Mouse (Mus musculus): ENCODE results near the gene Ppp4r1. TPM values are rescaled to one million over a fixed set of nuclear protein-coding genes. Genes with fewer than 3 reads are reported as not detected.

Gene Ppp4r1
- 17.9 and 18.1 TPM in 2 replicates for polyA plus RNA-seq (2016; fragmentation: Nextera tagmentation; extraction: Ambion mirVana)

- WGBS (ENCODE audit: insufficient replicate concordance): 3% methylated on average over 69 of the region's 81 CpGs
- H3K36me3 ChIP-seq: peaks cover 24% of the 10 kb centered on the region
- ATAC-seq: peak; percentile 85
- H3K27ac ChIP-seq: peak within 1 kb of the TSS; percentile 86
- H3K4me3 ChIP-seq: peak within 1 kb of the TSS; percentile 87
- peak within 1 kb of the TSS; percentile 93 for H3K9ac ChIP-seq
- H3K4me1 ChIP-seq: peaks cover 33% of the 10 kb centered on the region
- no peaks in the 10 kb centered on the region for H3K9me3 ChIP-seq (replicated peaks)
- H3K4me2 ChIP-seq: peak within 1 kb of the TSS; percentile 90
- no peaks in the 10 kb centered on the region for H3K27me3 ChIP-seq (replicated peaks)
These were observed at the start of gene Ppp4r1 for GRCm38 (mm10) chr17:65782551-65783141. Gene Ppp4r1, plus strand, starts transcription at chr17:65782573.

- ATAC-seq: no peak
- H3K4me1 ChIP-seq: no peaks in the 10 kb centered on the region
- no peak overlapping the region for H3K4me3 ChIP-seq
- no peak overlapping the region for H3K27ac ChIP-seq
- no peaks in the 10 kb centered on the region for H3K9me3 ChIP-seq (replicated peaks)
- no peak overlapping the region for H3K9ac ChIP-seq
- H3K4me2 ChIP-seq: no peak overlapping the region
- WGBS (ENCODE audit: insufficient replicate concordance): 55% methylated on average over 4 of the region's 4 CpGs
- no peaks in the 10 kb centered on the region for H3K27me3 ChIP-seq (replicated peaks)
- no peaks in the 10 kb centered on the region for H3K36me3 ChIP-seq
These were observed 49.7 kb upstream of the Ppp4r1 start for GRCm38 (mm10) chr17:65732666-65733065.

GRCm38 (mm10) chr17:65735088-65735487 lies 47.3 kb upstream of the Ppp4r1 start:
- Histone ChIP-seq H3K27ac (no peak overlapping the region), H3K4me3 (no peak overlapping the region), H3K4me2 (no peak overlapping the region), H3K9me3 (replicated peaks) (no peaks in the 10 kb centered on the region), H3K27me3 (replicated peaks) (no peaks in the 10 kb centered on the region), H3K4me1 (no peaks in the 10 kb centered on the region), H3K9ac (no peak overlapping the region), H3K36me3 (no peaks in the 10 kb centered on the region)
- ATAC-seq: no peak
- 65% methylated on average over 2 of the region's 2 CpGs for WGBS (ENCODE audit: insufficient replicate concordance)

- Histone ChIP-seq H3K27me3 (replicated peaks) (no peaks in the 10 kb centered on the region), H3K4me1 (no peaks in the 10 kb centered on the region), H3K9me3 (replicated peaks) (no peaks in the 10 kb centered on the region), H3K9ac (no peak overlapping the region), H3K36me3 (no peaks in the 10 kb centered on the region), H3K27ac (no peak overlapping the region), H3K4me2 (no peak overlapping the region), H3K4me3 (no peak overlapping the region)
- WGBS (ENCODE audit: insufficient replicate concordance): 43% methylated on average over 5 of the region's 5 CpGs
- ATAC-seq: no peak
These were observed 45.2 kb upstream of the Ppp4r1 start for GRCm38 (mm10) chr17:65737175-65737574.

- H3K27me3 ChIP-seq (replicated peaks): no peaks in the 10 kb centered on the region
- no peaks in the 10 kb centered on the region for H3K4me1 ChIP-seq
- H3K4me2 ChIP-seq: no peak overlapping the region
- 0 out of 2 replicates have a peak, but pooled peaks have one; percentile 49 for ATAC-seq
- H3K9ac ChIP-seq: no peak overlapping the region
- 0 out of 2 replicates have a peak overlapping the region, but pooled peaks have one; percentile 4 for H3K27ac ChIP-seq
- no peaks in the 10 kb centered on the region for H3K9me3 ChIP-seq (replicated peaks)
- WGBS (ENCODE audit: insufficient replicate concordance): 46% methylated on average over 6 of the region's 6 CpGs
- H3K36me3 ChIP-seq: no peaks in the 10 kb centered on the region
- H3K4me3 ChIP-seq: no peak overlapping the region
These were observed 44.8 kb upstream of the Ppp4r1 start for GRCm38 (mm10) chr17:65737622-65738021.

- no peak overlapping the region for H3K9ac ChIP-seq
- H3K27ac ChIP-seq: no peak overlapping the region
- H3K4me3 ChIP-seq: no peak overlapping the region
- H3K27me3 ChIP-seq (replicated peaks): no peaks in the 10 kb centered on the region
- H3K4me1 ChIP-seq: no peaks in the 10 kb centered on the region
- WGBS (ENCODE audit: insufficient replicate concordance): 60% methylated on average over 15 of the region's 15 CpGs
- no peak overlapping the region for H3K4me2 ChIP-seq
- ATAC-seq: no peak
- H3K36me3 ChIP-seq: no peaks in the 10 kb centered on the region
- H3K9me3 ChIP-seq (replicated peaks): no peaks in the 10 kb centered on the region
These were observed 42.3 kb upstream of the Ppp4r1 start for GRCm38 (mm10) chr17:65739874-65740725.

- no peaks in the 10 kb centered on the region for H3K4me1 ChIP-seq
- no peaks in the 10 kb centered on the region for H3K36me3 ChIP-seq
- WGBS (ENCODE audit: insufficient replicate concordance): 66% methylated on average over 4 of the region's 4 CpGs
- no peak overlapping the region for H3K4me3 ChIP-seq
- ATAC-seq: no peak
- H3K27me3 ChIP-seq (replicated peaks): no peaks in the 10 kb centered on the region
- no peaks in the 10 kb centered on the region for H3K9me3 ChIP-seq (replicated peaks)
- no peak overlapping the region for H3K27ac ChIP-seq
- H3K9ac ChIP-seq: no peak overlapping the region
- no peak overlapping the region for H3K4me2 ChIP-seq
These were observed 40.8 kb upstream of the Ppp4r1 start for GRCm38 (mm10) chr17:65741565-65741964.

GRCm38 (mm10) chr17:65742245-65742905 lies 40.0 kb upstream of the Ppp4r1 start:
- Histone ChIP-seq H3K36me3 (no peaks in the 10 kb centered on the region), H3K27ac (no peak overlapping the region), H3K4me2 (no peak overlapping the region), H3K4me1 (no peaks in the 10 kb centered on the region), H3K27me3 (replicated peaks) (no peaks in the 10 kb centered on the region), H3K9ac (no peak overlapping the region), H3K4me3 (no peak overlapping the region), H3K9me3 (replicated peaks) (no peaks in the 10 kb centered on the region)
- WGBS (ENCODE audit: insufficient replicate concordance): 73% methylated on average over 10 of the region's 10 CpGs
- no peak for ATAC-seq

GRCm38 (mm10) chr17:65742969-65743368 lies 39.4 kb upstream of the Ppp4r1 start:
- 71% methylated on average over 4 of the region's 4 CpGs for WGBS (ENCODE audit: insufficient replicate concordance)
- Histone ChIP-seq H3K4me1 (no peaks in the 10 kb centered on the region), H3K27ac (no peak overlapping the region)

GRCm38 (mm10) chr17:65743664-65744330 lies 38.6 kb upstream of the Ppp4r1 start:
- Histone ChIP-seq H3K4me1 (no peaks in the 10 kb centered on the region), H3K27me3 (replicated peaks) (no peaks in the 10 kb centered on the region), H3K9ac (no peak overlapping the region), H3K4me2 (no peak overlapping the region), H3K9me3 (replicated peaks) (no peaks in the 10 kb centered on the region), H3K4me3 (no peak overlapping the region), H3K36me3 (no peaks in the 10 kb centered on the region), H3K27ac (no peak overlapping the region)
- ATAC-seq: no peak
- WGBS (ENCODE audit: insufficient replicate concordance): 70% methylated on average over 11 of the region's 11 CpGs

More at GRCm38 (mm10) chr17:65742969-65743368, 39.4 kb upstream of the Ppp4r1 start:
- Histone ChIP-seq H3K9ac (no peak overlapping the region), H3K27me3 (replicated peaks) (no peaks in the 10 kb centered on the region), H3K4me3 (no peak overlapping the region), H3K9me3 (replicated peaks) (no peaks in the 10 kb centered on the region), H3K4me2 (no peak overlapping the region), H3K36me3 (no peaks in the 10 kb centered on the region)
- no peak for ATAC-seq

GRCm38 (mm10) chr17:65746314-65746713 lies 36.1 kb upstream of the Ppp4r1 start:
- H3K9me3 ChIP-seq (replicated peaks): no peaks in the 10 kb centered on the region
- no peak overlapping the region for H3K4me2 ChIP-seq
- H3K4me3 ChIP-seq: no peak overlapping the region
- H3K4me1 ChIP-seq: no peaks in the 10 kb centered on the region
- no peak overlapping the region for H3K9ac ChIP-seq
- H3K36me3 ChIP-seq: no peaks in the 10 kb centered on the region
- 72% methylated on average over 6 of the region's 6 CpGs for WGBS (ENCODE audit: insufficient replicate concordance)
- H3K27me3 ChIP-seq (replicated peaks): no peaks in the 10 kb centered on the region
- no peak for ATAC-seq
- H3K27ac ChIP-seq: no peak overlapping the region

Measured in liver, embryonic 12.5 days (tissue).